Mouse (Mus musculus): ENCODE measurements around the gene Cd163. TPM values are rescaled to one million over a fixed set of nuclear protein-coding genes. Genes with fewer than 3 reads are reported as not detected.

The Cd163 gene
- polyA plus RNA-seq, 1 experiment from 2014 or later = 0.14 TPM

GRCm38 (mm10) chr6:124375435-124375884 lies 71.0 kb downstream of the Cd163 start:
- H3K4me3 ChIP-seq = no peak overlapping the region

GRCm38 (mm10) chr6:124376311-124376710 lies 71.9 kb downstream of the Cd163 start:
- H3K4me2 ChIP-seq = no peak overlapping the region
- ATAC-seq (ENCODE audit: low FRiP score) = no peak
- 97% methylated on average over 5 of the region's 5 CpGs for WGBS

More at GRCm38 (mm10) chr6:124375435-124375884, 71.0 kb downstream of the Cd163 start:
- no peak overlapping the region for H3K9ac ChIP-seq
- H3K4me2 ChIP-seq = no peak overlapping the region
- no peaks in the 10 kb centered on the region for H3K27me3 ChIP-seq
- H3K36me3 ChIP-seq = no peaks in the 10 kb centered on the region
- no peak overlapping the region for H3K27ac ChIP-seq
- WGBS = 87% methylated on average over 11 of the region's 11 CpGs
- no peaks in the 10 kb centered on the region for H3K9me3 ChIP-seq
- no peaks in the 10 kb centered on the region for H3K4me1 ChIP-seq (replicated peaks)
- ATAC-seq (ENCODE audit: low FRiP score) = no peak

GRCm38 (mm10) chr6:124377494-124378255 lies 73.2 kb downstream of the Cd163 start:
- no peak overlapping the region for H3K9ac ChIP-seq
- no peaks in the 10 kb centered on the region for H3K4me1 ChIP-seq (replicated peaks)
- no peaks in the 10 kb centered on the region for H3K36me3 ChIP-seq
- H3K27me3 ChIP-seq = no peaks in the 10 kb centered on the region
- no peak overlapping the region for H3K27ac ChIP-seq
- ATAC-seq (ENCODE audit: low FRiP score) = no peak
- H3K4me2 ChIP-seq = no peak overlapping the region
- H3K4me3 ChIP-seq = no peak overlapping the region
- WGBS = 80% methylated on average over 4 of the region's 4 CpGs
- H3K9me3 ChIP-seq = no peaks in the 10 kb centered on the region

More at GRCm38 (mm10) chr6:124376311-124376710, 71.9 kb downstream of the Cd163 start:
- no peaks in the 10 kb centered on the region for H3K36me3 ChIP-seq
- H3K27me3 ChIP-seq = no peaks in the 10 kb centered on the region
- no peak overlapping the region for H3K9ac ChIP-seq
- H3K27ac ChIP-seq = no peak overlapping the region
- no peaks in the 10 kb centered on the region for H3K9me3 ChIP-seq
- no peaks in the 10 kb centered on the region for H3K4me1 ChIP-seq (replicated peaks)
- no peak overlapping the region for H3K4me3 ChIP-seq

GRCm38 (mm10) chr6:124379331-124379730 lies 74.9 kb downstream of the Cd163 start:
- no peak overlapping the region for H3K4me2 ChIP-seq
- ATAC-seq (ENCODE audit: low FRiP score) = no peak
- 34% methylated on average over 10 of the region's 10 CpGs for WGBS
- no peaks in the 10 kb centered on the region for H3K9me3 ChIP-seq
- H3K9ac ChIP-seq = no peak overlapping the region
- H3K27ac ChIP-seq = no peak overlapping the region
- no peak overlapping the region for H3K4me3 ChIP-seq
- no peaks in the 10 kb centered on the region for H3K4me1 ChIP-seq (replicated peaks)
- no peaks in the 10 kb centered on the region for H3K36me3 ChIP-seq
- no peaks in the 10 kb centered on the region for H3K27me3 ChIP-seq

Other genes starting within 250 kb of the Cd163 start
- not detected in 2 replicates for gene Vmn2r27, start 72.8 kb upstream of the Cd163 start, polyA plus RNA-seq (2015; fragmentation: Nextera tagmentation; extraction: Ambion mirVana)
- gene Pex5, start 110.4 kb downstream of the Cd163 start, polyA plus RNA-seq (2015; fragmentation: Nextera tagmentation; extraction: Ambion mirVana) = 70.5 TPM in 2 replicates
- gene Clstn3, start 160.1 kb downstream of the Cd163 start, polyA plus RNA-seq (2015; fragmentation: Nextera tagmentation; extraction: Ambion mirVana) = 73.7 and 80.0 TPM in 2 replicates
- 0.32 TPM in 2 replicates for gene C1rl, start 188.5 kb downstream of the Cd163 start, polyA plus RNA-seq (2015; fragmentation: Nextera tagmentation; extraction: Ambion mirVana)
- gene C1ra, start 207.7 kb downstream of the Cd163 start, polyA plus RNA-seq (2015; fragmentation: Nextera tagmentation; extraction: Ambion mirVana) = 0.10 and 0.25 TPM in 2 replicates
- 0.52 and 1.1 TPM in 2 replicates for gene C1s1, start 237.7 kb downstream of the Cd163 start, polyA plus RNA-seq (2015; fragmentation: Nextera tagmentation; extraction: Ambion mirVana)